Mouse (Mus musculus) small intestine, adult 2 months (tissue): ENCODE results near the gene Prr19.

Experiments
- CTCF ChIP-seq: fragments of 200-500 bp; IDR thresholded peaks from 2 replicates; pipeline ENCODE4 v1.5.1; 2012; ENCODE audit warnings: low read depth, mild to moderate bottlenecking, control low read depth, inconsistent platforms, low read length, moderate library complexity, mixed read lengths; ENCODE audit not compliant: insufficient replicate concordance, insufficient read length; ENCODE audit errors: extremely low read depth
- POLR2A ChIP-seq: fragments of 200-500 bp; IDR thresholded peaks from 2 replicates; pipeline ENCODE4 v1.6.1; 2012; ENCODE audit warnings: low read depth, mild to moderate bottlenecking, control low read depth, inconsistent platforms, low read length, moderate library complexity

- TF ChIP-seq POLR2A (no peak), CTCF (no peak)
Observed at GRCm38 (mm10) chr7:25294960-25295722, 6.1 kb upstream of the Prr19 start.
